Mouse (Mus musculus) layer of hippocampus, postnatal 36 days (tissue): ENCODE results near the gene Grid2. TPM values are rescaled to one million over a fixed set of nuclear protein-coding genes. Genes with fewer than 3 reads are reported as not detected.
A peak's percentile ranks its signal among the peaks of the same experiment; 100 is the strongest.

ENCODE experiments used
- DNase-seq, 2 experiments: peaks; one replicate each; pipeline ENCODE4 v3.0.0; 2022
- total RNA-seq, 2 experiments: library from RNA; stranded (reverse); gene quantifications; 2 replicates each; pipeline ENCODE4 v1.2.3; 2021

Gene Grid2
- total RNA-seq, 2 experiments from 2014 or later, result 14.2 to 16.4 TPM

GRCm38 (mm10) chr6:64327876-64328275 lies 1072.2 kb downstream of the Grid2 start:
- DNase-seq, result no peak

GRCm38 (mm10) chr6:64398413-64399098 lies 1142.9 kb downstream of the Grid2 start:
- DNase-seq, result no peak

DNA sequence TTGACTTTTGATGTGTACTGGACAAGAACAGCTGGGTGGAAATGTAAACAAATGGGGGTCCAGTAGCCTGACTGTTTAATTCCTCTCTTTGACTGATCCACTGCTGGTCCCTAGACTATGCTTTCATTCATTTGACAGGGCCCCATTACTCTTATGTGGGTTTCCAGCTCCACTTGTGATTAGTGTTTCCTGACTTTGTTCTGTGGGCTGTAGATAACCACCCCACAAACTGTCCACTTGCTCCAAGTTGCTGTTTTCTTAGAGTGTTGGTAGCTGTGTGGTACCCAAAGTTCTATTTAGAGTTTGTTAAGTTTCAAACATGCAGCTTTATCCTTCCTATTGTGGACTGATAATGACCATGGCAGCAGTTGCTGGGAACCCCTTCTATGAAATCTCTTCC lies 1172.0 kb downstream of the Grid2 start:
- DNase-seq, result no peak

DNA sequence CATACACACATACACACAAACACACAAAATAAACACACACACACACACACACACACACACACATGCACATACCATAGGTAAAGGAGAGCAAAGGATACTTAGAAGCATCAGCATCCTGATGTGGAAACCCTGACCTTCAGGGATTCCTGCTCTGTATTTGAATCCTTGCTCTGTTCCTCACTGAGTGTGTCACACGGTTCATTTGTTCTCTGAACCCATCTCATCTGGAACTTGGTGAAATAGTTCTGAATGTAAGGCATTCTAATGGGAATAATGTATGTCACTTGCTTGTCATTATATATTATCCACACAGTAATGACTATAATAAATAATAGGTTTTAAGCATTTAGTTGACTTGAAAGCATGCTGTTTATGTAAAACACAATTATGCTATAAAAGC lies 1173.2 kb downstream of the Grid2 start:
- no peak for DNase-seq

GRCm38 (mm10) chr6:64448127-64448526 lies 1192.5 kb downstream of the Grid2 start:
- DNase-seq, result no peak

- no peak for DNase-seq
Measured at GRCm38 (mm10) chr6:64448864-64449355, 1193.2 kb downstream of the Grid2 start.

DNA sequence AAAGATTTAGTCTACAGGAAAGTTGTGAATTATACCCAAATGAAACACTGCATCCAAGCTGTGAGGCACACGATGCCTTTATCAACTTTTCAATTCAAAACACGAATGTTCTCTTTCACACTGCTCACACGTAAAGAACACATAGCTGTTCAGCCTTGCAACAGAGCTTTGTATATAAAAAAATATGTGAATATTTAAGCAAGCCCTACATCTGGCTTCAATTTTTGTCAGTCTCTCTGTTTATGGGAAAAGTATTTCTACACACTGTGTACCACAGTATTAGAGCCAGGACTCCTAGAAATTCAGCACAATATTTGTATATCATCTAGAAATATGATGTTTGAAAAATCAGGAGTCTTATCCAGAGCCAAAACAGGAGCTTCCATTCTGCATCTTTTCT lies 1195.1 kb downstream of the Grid2 start:
- no peak for DNase-seq

DNA sequence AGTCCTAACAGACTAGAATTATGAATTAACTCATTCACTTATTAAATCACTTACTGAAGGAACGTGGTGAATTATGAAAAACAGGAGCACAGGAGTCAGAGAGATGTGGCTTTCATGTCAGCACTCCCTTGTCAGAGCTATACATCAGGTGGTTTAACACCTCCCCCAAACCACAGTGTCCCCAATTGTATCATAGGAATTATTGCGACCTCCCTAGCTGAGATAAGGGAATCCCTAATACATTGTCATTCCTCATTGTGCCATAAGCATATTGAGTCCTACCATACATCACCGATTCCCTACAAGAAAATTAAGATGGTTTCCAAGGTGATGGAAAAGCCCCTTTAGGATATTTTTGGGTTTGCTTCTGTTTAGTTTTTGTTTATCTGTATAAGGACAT lies 1224.2 kb downstream of the Grid2 start:
- DNase-seq, result no peak

- no peak for DNase-seq
Measured at GRCm38 (mm10) chr6:64480592-64480991, 1224.9 kb downstream of the Grid2 start.

- peak in 1 of 2 experiments; percentile 2 for DNase-seq
Measured at GRCm38 (mm10) chr6:64490313-64491067, 1234.8 kb downstream of the Grid2 start.

GRCm38 (mm10) chr6:64504394-64504793 lies 1248.7 kb downstream of the Grid2 start:
- DNase-seq, result no peak

DNA sequence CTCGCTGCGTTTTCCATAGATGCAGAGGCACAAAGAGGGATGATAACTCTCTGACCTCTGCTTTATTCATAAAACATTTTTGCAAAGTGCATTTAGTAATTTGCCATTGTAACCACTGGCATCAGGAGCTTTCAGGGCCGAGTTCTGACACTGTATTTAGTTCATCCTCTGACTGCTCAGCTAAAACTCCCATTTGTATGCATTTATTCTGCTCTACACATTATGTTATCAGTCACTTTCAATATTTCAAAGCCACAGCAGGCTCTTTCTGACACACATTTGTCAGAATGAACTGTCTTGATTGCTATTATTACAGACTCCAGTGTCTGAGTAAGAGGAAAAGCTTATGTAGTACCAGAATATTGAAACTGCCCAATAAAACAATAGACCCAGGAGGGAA lies 1286.5 kb downstream of the Grid2 start:
- no peak for DNase-seq

- DNase-seq, result no peak
Measured at GRCm38 (mm10) chr6:64553645-64554044, 1298.0 kb downstream of the Grid2 start.

DNA sequence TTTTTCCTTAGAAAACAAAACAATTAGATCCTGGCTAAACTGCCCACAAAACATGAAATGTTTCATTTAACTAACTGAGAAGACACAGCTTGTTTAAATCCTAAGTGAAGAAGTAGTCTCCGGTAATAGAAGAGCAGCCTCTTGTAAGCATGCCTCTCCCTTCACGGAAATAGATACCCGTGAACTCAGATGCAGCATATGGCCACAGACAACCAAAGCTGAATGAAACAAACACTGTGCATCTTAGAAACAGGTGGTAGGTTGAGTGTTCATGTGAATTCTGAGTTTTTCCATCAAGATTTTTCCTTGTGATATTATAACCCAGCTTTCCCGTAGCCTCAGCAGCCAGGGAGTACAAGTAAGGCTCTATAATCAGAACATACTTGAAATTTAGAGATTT lies 1299.5 kb downstream of the Grid2 start:
- DNase-seq, result no peak

GRCm38 (mm10) chr6:64568599-64568998 lies 1312.9 kb downstream of the Grid2 start:
- peak; percentile 28 to 42 for DNase-seq

DNA sequence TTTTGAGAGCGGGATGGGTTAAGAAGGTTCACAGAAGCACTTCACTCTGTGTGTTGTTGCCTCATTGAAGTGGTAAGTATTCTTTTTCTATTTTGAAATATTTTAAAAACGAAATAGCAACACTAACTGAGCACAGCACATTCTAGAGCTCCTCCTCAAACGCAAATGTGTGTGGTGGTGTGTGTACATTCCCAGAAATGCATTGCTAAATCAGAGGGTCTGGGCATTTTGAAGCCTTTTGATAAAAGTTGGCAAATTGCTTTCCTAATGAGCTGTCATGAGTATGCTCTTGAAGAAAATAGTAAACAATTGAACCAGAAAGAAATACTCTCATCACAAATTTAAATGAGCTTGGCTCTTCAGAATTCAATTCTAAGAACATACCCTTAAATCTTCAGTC lies 1325.7 kb downstream of the Grid2 start:
- DNase-seq, result no peak

GRCm38 (mm10) chr6:64588487-64589205 lies 1333.0 kb downstream of the Grid2 start:
- no peak for DNase-seq

DNA sequence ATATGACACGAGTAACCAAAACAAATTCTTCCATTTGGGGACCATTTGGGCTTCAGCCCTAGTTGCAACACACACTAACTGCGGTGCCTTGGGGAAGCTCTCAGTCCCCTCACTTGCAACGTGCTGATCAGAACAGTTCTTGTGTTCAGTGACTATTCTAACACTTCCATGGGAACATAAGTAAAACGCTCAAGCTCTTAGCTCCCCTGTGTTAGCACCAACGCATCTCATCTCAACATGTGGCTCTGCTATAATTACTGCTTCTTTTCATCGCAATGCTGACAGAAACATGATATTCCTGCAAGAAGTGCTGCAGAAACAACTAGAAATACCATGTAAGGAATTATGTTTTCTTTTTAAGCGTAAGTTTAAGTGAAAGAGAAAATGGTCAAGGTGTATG lies 1340.6 kb downstream of the Grid2 start:
- no peak for DNase-seq

- DNase-seq, result no peak
Measured at GRCm38 (mm10) chr6:64596835-64597234, 1341.2 kb downstream of the Grid2 start.

GRCm38 (mm10) chr6:64598144-64598561 lies 1342.5 kb downstream of the Grid2 start:
- DNase-seq, result peak; percentile 23 to 37

DNA sequence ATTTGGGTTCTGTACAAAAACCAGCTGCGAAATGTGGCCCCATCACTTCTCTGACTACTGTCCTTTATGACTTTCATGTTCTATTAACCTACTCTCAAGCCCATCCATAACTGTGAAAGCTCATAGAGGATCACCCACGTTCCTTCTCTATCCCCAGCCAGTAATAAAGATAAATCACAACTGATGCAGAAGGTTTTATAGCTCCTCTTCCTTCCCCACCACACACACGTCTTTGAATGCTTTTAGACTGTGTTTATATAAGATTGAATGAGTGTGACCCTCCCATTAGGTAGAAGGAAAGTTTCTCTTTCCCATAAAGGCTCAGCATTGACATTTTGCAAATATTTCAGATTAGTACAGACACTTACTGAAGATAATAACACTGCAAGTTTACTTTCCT lies 1350.1 kb downstream of the Grid2 start:
- no peak for DNase-seq

- no peak for DNase-seq
Measured at GRCm38 (mm10) chr6:64607041-64607440, 1351.4 kb downstream of the Grid2 start.

GRCm38 (mm10) chr6:64607942-64608341 lies 1352.3 kb downstream of the Grid2 start:
- DNase-seq, result peak in 1 of 2 experiments; percentile 31
